Mouse (Mus musculus) intestine, embryonic 14.5 days (tissue): Measurements from ENCODE around the gene Gm17617. TPM values are rescaled to one million over a fixed set of nuclear protein-coding genes. Genes with fewer than 3 reads are reported as not detected.

Experiments
- ATAC-seq: fragments of 200-750 bp; cut with Nextera tagmentation; replicated peaks from 2 replicates; pipeline ENCODE4 v1.8.0; 2017; ENCODE audit warnings: low read depth, moderate number of reproducible peaks, moderate TSS enrichment, moderate library complexity; ENCODE audit not compliant: low FRiP score, low TSS enrichment
- DNase-seq: peaks from one replicate; pipeline ENCODE4 v3.0.0-alpha.2; 2018; ENCODE audit warnings: low spot score
- H3K27ac ChIP-seq: fragments of 300-500 bp; sonication (generic); 2 replicates; pipeline ENCODE4 v1.5.1; 2014; ENCODE audit warnings: low read depth, mild to moderate bottlenecking, control low read depth
- H3K27me3 ChIP-seq: fragments of 300-500 bp; sonication (generic); replicated peaks from 2 replicates; pipeline ENCODE4 v1.6.1; 2014; ENCODE audit warnings: low read length, control low read depth; ENCODE audit not compliant: control insufficient read depth, insufficient read depth
- H3K36me3 ChIP-seq: fragments of 300-500 bp; sonication (generic); 2 replicates; pipeline ENCODE4 v1.6.1; 2014; ENCODE audit warnings: low read length, control low read depth; ENCODE audit not compliant: control insufficient read depth, insufficient read depth
- H3K4me1 ChIP-seq: fragments of 300-500 bp; sonication (generic); replicated peaks from 2 replicates; pipeline ENCODE4 v1.6.1; 2014; ENCODE audit warnings: low read length, control low read depth, mixed read lengths; ENCODE audit not compliant: control insufficient read depth, insufficient read depth
- H3K4me2 ChIP-seq: fragments of 300-500 bp; sonication (generic); 2 replicates; pipeline ENCODE4 v1.6.1; 2014; ENCODE audit warnings: low read length
- H3K4me3 ChIP-seq: fragments of 300-500 bp; sonication (generic); 2 replicates; pipeline ENCODE4 v1.5.1; 2014; ENCODE audit warnings: low read depth, low read length, control low read depth, mixed read lengths
- H3K9ac ChIP-seq: fragments of 300-500 bp; sonication (generic); 2 replicates; pipeline ENCODE4 v1.6.1; 2014; ENCODE audit warnings: mild to moderate bottlenecking, low read length
- H3K9me3 ChIP-seq: fragments of 300-500 bp; sonication (generic); 2 replicates; pipeline ENCODE4 v1.6.1; 2016; ENCODE audit warnings: low read length, control low read depth; ENCODE audit not compliant: control insufficient read depth
- WGBS: fragments of 180-500 bp; shearing (Covaris S2); extraction: QIAGEN DNeasy Blood & Tissue Kit; methylation state at CpG from one replicate; pipeline ENCODE4 v1.1.7; 2014; 5-methylcytosine and 5-hydroxymethylcytosine counted together
- polyA plus RNA-seq: library from polyadenylated mRNA; unstranded; fragments of >200 nt; fragmentation: Nextera tagmentation; extraction: Ambion mirVana; gene quantifications from 2 replicates; pipeline ENCODE4 v1.2.1, GENCODE M21; 2014

Gm17617 gene
- polyA plus RNA-seq, 1 experiment from 2014 or later = not detected

- no peak for ATAC-seq
- WGBS = 62% methylated on average over 7 of the region's 7 CpGs
- no peak overlapping the region for H3K27ac ChIP-seq
Observed at GRCm38 (mm10) chr13:55162365-55162764, 29.0 kb upstream of the Gm17617 start.

GRCm38 (mm10) chr13:55153951-55154350 lies 20.6 kb upstream of the Gm17617 start:
- no peaks in the 10 kb centered on the region for H3K36me3 ChIP-seq
- no peak overlapping the region for H3K9ac ChIP-seq
- no peak for ATAC-seq
- H3K27ac ChIP-seq = peak overlapping the region; percentile 89
- 0 out of 2 replicates have a peak, but pooled peaks cover 4% of the 10 kb centered on the region for H3K4me1 ChIP-seq
- DNase-seq = no peak
- WGBS = 82% methylated on average over 5 of the region's 5 CpGs
- peak overlapping the region; percentile 88 for H3K4me2 ChIP-seq
- no peaks in the 10 kb centered on the region for H3K9me3 ChIP-seq
- peaks cover 18% of the 10 kb centered on the region for H3K27me3 ChIP-seq
- peak overlapping the region; percentile 49; the same call in 1 of the 2 replicates for H3K4me3 ChIP-seq

More at GRCm38 (mm10) chr13:55162365-55162764, 29.0 kb upstream of the Gm17617 start:
- H3K4me1 ChIP-seq = no peaks in the 10 kb centered on the region
- H3K4me2 ChIP-seq = no peak overlapping the region
- no peaks in the 10 kb centered on the region for H3K27me3 ChIP-seq
- H3K9ac ChIP-seq = no peak overlapping the region
- DNase-seq = no peak
- H3K9me3 ChIP-seq = no peaks in the 10 kb centered on the region
- 0 out of 2 replicates have a peak, but pooled peaks cover 3% of the 10 kb centered on the region for H3K36me3 ChIP-seq
- no peak overlapping the region for H3K4me3 ChIP-seq

GRCm38 (mm10) chr13:55152621-55153415 lies 19.5 kb upstream of the Gm17617 start, which contains the start of gene Fgfr4:
Fgfr4 (plus strand) TSS chr13:55152640.
- Histone ChIP-seq H3K27ac (peak within 1 kb of the TSS; percentile 89), H3K4me2 (peak within 1 kb of the TSS; percentile 88), H3K36me3 (no peaks in the 10 kb centered on the region), H3K9ac (peak within 1 kb of the TSS; percentile 64), H3K4me3 (peak within 1 kb of the TSS; percentile 49), H3K27me3 (peaks cover 18% of the 10 kb centered on the region), H3K9me3 (no peaks in the 10 kb centered on the region), H3K4me1 (0 out of 2 replicates have a peak, but pooled peaks cover 4% of the 10 kb centered on the region)
- ATAC-seq = peak; percentile 89
- 4% methylated on average over 68 of the region's 68 CpGs for WGBS
- peak; percentile 88 for DNase-seq

- Histone ChIP-seq H3K4me1 (0 out of 2 replicates have a peak, but pooled peaks cover 4% of the 10 kb centered on the region), H3K9ac (no peak overlapping the region), H3K9me3 (no peaks in the 10 kb centered on the region), H3K36me3 (no peaks in the 10 kb centered on the region), H3K4me2 (no peak overlapping the region), H3K4me3 (no peak overlapping the region), H3K27me3 (no peaks in the 10 kb centered on the region), H3K27ac (no peak overlapping the region)
- no peak for ATAC-seq
- WGBS = 72% methylated on average over 2 of the region's 2 CpGs
- no peak for DNase-seq
Observed at GRCm38 (mm10) chr13:55140271-55140670, 6.9 kb upstream of the Gm17617 start.

- ATAC-seq (no peak), DNase-seq (no peak)
- 5% methylated on average over 5 of the region's 5 CpGs for WGBS
- H3K27me3 ChIP-seq = no peaks in the 10 kb centered on the region
- H3K36me3 ChIP-seq = peaks cover 36% of the 10 kb centered on the region
- H3K4me2 ChIP-seq = no peak overlapping the region
- no peak overlapping the region for H3K27ac ChIP-seq
- H3K9me3 ChIP-seq = no peaks in the 10 kb centered on the region
- 0 out of 2 replicates have a peak, but pooled peaks cover 4% of the 10 kb centered on the region for H3K4me1 ChIP-seq
- no peak overlapping the region for H3K9ac ChIP-seq
- no peak overlapping the region for H3K4me3 ChIP-seq
Observed at GRCm38 (mm10) chr13:55135382-55135781, 2.0 kb upstream of the Gm17617 start.

- Histone ChIP-seq H3K27ac (no peak overlapping the region), H3K4me3 (no peak overlapping the region), H3K4me1 (no peaks in the 10 kb centered on the region), H3K36me3 (peaks cover 68% of the 10 kb centered on the region), H3K27me3 (no peaks in the 10 kb centered on the region), H3K4me2 (no peak overlapping the region), H3K9ac (no peak overlapping the region), H3K9me3 (no peaks in the 10 kb centered on the region)
- ATAC-seq (no peak), DNase-seq (no peak)
- WGBS = 92% methylated on average over 6 of the region's 6 CpGs
Observed at GRCm38 (mm10) chr13:55124903-55125302, 8.4 kb downstream of the Gm17617 start.

GRCm38 (mm10) chr13:55114375-55114774 lies 19.0 kb downstream of the Gm17617 start:
- WGBS = 80% methylated on average over 6 of the region's 6 CpGs
- H3K27ac ChIP-seq = no peak overlapping the region
- no peak for ATAC-seq

GRCm38 (mm10) chr13:55107694-55108093 lies 25.7 kb downstream of the Gm17617 start:
- ATAC-seq (no peak), DNase-seq (no peak)
- no peaks in the 10 kb centered on the region for H3K9me3 ChIP-seq
- H3K27ac ChIP-seq = no peak overlapping the region
- no peak overlapping the region for H3K9ac ChIP-seq
- H3K4me3 ChIP-seq = no peak overlapping the region
- 90% methylated on average over 8 of the region's 8 CpGs for WGBS
- no peak overlapping the region for H3K4me2 ChIP-seq
- H3K36me3 ChIP-seq = peaks cover 17% of the 10 kb centered on the region
- peaks cover 8% of the 10 kb centered on the region for H3K4me1 ChIP-seq
- no peaks in the 10 kb centered on the region for H3K27me3 ChIP-seq

More at GRCm38 (mm10) chr13:55114375-55114774, 19.0 kb downstream of the Gm17617 start:
- Histone ChIP-seq H3K36me3 (peaks cover 53% of the 10 kb centered on the region), H3K4me1 (no peaks in the 10 kb centered on the region), H3K9me3 (no peaks in the 10 kb centered on the region), H3K4me3 (no peak overlapping the region), H3K9ac (no peak overlapping the region), H3K27me3 (no peaks in the 10 kb centered on the region), H3K4me2 (no peak overlapping the region)
- DNase-seq = no peak
